Mouse (Mus musculus) embryonic facial prominence, embryonic 15.5 days (tissue): ENCODE data around the gene Mrpl43. TPM values are rescaled to one million over a fixed set of nuclear protein-coding genes. Genes with fewer than 3 reads are reported as not detected.

Experiments used
- ATAC-seq: fragments of 200-750 bp; cut with Nextera tagmentation; 2 replicates; pipeline ENCODE4 v1.8.0; 2017; ENCODE audit warnings: low read depth, moderate TSS enrichment; ENCODE audit not compliant: insufficient number of reproducible peaks, low FRiP score, low TSS enrichment
- H3K27ac ChIP-seq: fragments of 300-500 bp; sonication (generic); replicated peaks from 2 replicates; pipeline ENCODE4 v1.5.1; 2015; ENCODE audit warnings: mild to moderate bottlenecking, inconsistent platforms
- H3K27me3 ChIP-seq: fragments of 300-500 bp; sonication (generic); 2 replicates; pipeline ENCODE4 v1.6.1; 2015; ENCODE audit warnings: inconsistent platforms
- H3K36me3 ChIP-seq: fragments of 300-500 bp; sonication (generic); 2 replicates; pipeline ENCODE4 v1.6.1; 2015; ENCODE audit warnings: mild to moderate bottlenecking, inconsistent platforms
- H3K4me1 ChIP-seq: fragments of 300-500 bp; sonication (generic); 2 replicates; pipeline ENCODE4 v1.6.1; 2015; ENCODE audit warnings: inconsistent platforms
- H3K4me2 ChIP-seq: fragments of 300-500 bp; sonication (generic); replicated peaks from 2 replicates; pipeline ENCODE4 v1.6.1; 2015; ENCODE audit warnings: mild to moderate bottlenecking, inconsistent platforms
- H3K4me3 ChIP-seq: fragments of 300-500 bp; sonication (generic); replicated peaks from 2 replicates; pipeline ENCODE4 v1.5.1; 2015; ENCODE audit warnings: mild to moderate bottlenecking, inconsistent platforms
- H3K9ac ChIP-seq: fragments of 300-500 bp; sonication (generic); 2 replicates; pipeline ENCODE4 v1.6.1; 2015; ENCODE audit warnings: inconsistent platforms
- H3K9me3 ChIP-seq: fragments of 300-500 bp; sonication (generic); replicated peaks from 2 replicates; pipeline ENCODE4 v1.6.1; 2016; ENCODE audit warnings: inconsistent platforms
- WGBS: fragments of 180-500 bp; shearing (Covaris S2); methylation state at CpG from one replicate; pipeline ENCODE4 v1.1.7; 2015; 5-methylcytosine and 5-hydroxymethylcytosine counted together
- polyA plus RNA-seq: library from polyadenylated mRNA; unstranded; fragments of >200 nt; fragmentation: Nextera tagmentation; extraction: Ambion mirVana; gene quantifications from 2 replicates; pipeline ENCODE4 v1.2.1, GENCODE M21; 2015

Mrpl43 gene
- polyA plus RNA-seq, 1 experiment from 2014 or later: 73.1 TPM

- no peak overlapping the region for H3K4me3 ChIP-seq
- no peaks in the 10 kb centered on the region for H3K27me3 ChIP-seq
- H3K9ac ChIP-seq: no peak overlapping the region
- H3K27ac ChIP-seq: no peak overlapping the region
- no peak for ATAC-seq
- 0 out of 2 replicates have a peak, but pooled peaks cover 4% of the 10 kb centered on the region for H3K36me3 ChIP-seq
- no peaks in the 10 kb centered on the region for H3K9me3 ChIP-seq
- peaks cover 29% of the 10 kb centered on the region for H3K4me1 ChIP-seq
- 49% methylated on average over 6 of the region's 6 CpGs for WGBS
- H3K4me2 ChIP-seq: no peak overlapping the region
These were observed 18.4 kb downstream of the Mrpl43 start for GRCm38 (mm10) chr19:44987851-44988250.

- H3K27me3 ChIP-seq: no peaks in the 10 kb centered on the region
- H3K27ac ChIP-seq: no peak overlapping the region
- peaks cover 23% of the 10 kb centered on the region for H3K4me1 ChIP-seq
- no peak overlapping the region for H3K4me2 ChIP-seq
- ATAC-seq: no peak
- H3K9me3 ChIP-seq: no peaks in the 10 kb centered on the region
- H3K9ac ChIP-seq: no peak overlapping the region
- peaks cover 5% of the 10 kb centered on the region; the same call in 1 of the 2 replicates for H3K36me3 ChIP-seq
- WGBS: 63% methylated on average over 6 of the region's 6 CpGs
- H3K4me3 ChIP-seq: no peak overlapping the region
These were observed 19.2 kb downstream of the Mrpl43 start for GRCm38 (mm10) chr19:44987004-44987403.

GRCm38 (mm10) chr19:44985159-44985988, 20.9 kb downstream of the Mrpl43 start:
- H3K9ac ChIP-seq: no peak overlapping the region
- H3K4me3 ChIP-seq: no peak overlapping the region
- H3K4me2 ChIP-seq: no peak overlapping the region
- H3K27ac ChIP-seq: no peak overlapping the region
- peaks cover 18% of the 10 kb centered on the region for H3K36me3 ChIP-seq
- no peaks in the 10 kb centered on the region for H3K9me3 ChIP-seq
- H3K27me3 ChIP-seq: no peaks in the 10 kb centered on the region
- peaks cover 19% of the 10 kb centered on the region for H3K4me1 ChIP-seq
- no peak for ATAC-seq
- 45% methylated on average over 5 of the region's 5 CpGs for WGBS

GRCm38 (mm10) chr19:44984420-44984819, 21.8 kb downstream of the Mrpl43 start:
- no peak for ATAC-seq
- WGBS: 89% methylated on average over 4 of the region's 4 CpGs
- no peak overlapping the region for H3K4me3 ChIP-seq
- peaks cover 9% of the 10 kb centered on the region for H3K4me1 ChIP-seq
- H3K9me3 ChIP-seq: no peaks in the 10 kb centered on the region
- no peaks in the 10 kb centered on the region for H3K27me3 ChIP-seq
- no peak overlapping the region for H3K4me2 ChIP-seq
- no peak overlapping the region for H3K9ac ChIP-seq
- peaks cover 23% of the 10 kb centered on the region for H3K36me3 ChIP-seq
- H3K27ac ChIP-seq: no peak overlapping the region

- no peak for ATAC-seq
- Histone ChIP-seq H3K4me3 (no peak overlapping the region), H3K9me3 (no peaks in the 10 kb centered on the region), H3K36me3 (peaks cover 32% of the 10 kb centered on the region), H3K4me2 (no peak overlapping the region), H3K27me3 (no peaks in the 10 kb centered on the region), H3K9ac (no peak overlapping the region), H3K27ac (no peak overlapping the region), H3K4me1 (peaks cover 4% of the 10 kb centered on the region)
- WGBS: 85% methylated on average over 6 of the region's 6 CpGs
These were observed 22.9 kb downstream of the Mrpl43 start for GRCm38 (mm10) chr19:44983366-44983765.

GRCm38 (mm10) chr19:44982477-44983115, 23.6 kb downstream of the Mrpl43 start:
- no peak overlapping the region for H3K9ac ChIP-seq
- no peak for ATAC-seq
- H3K27me3 ChIP-seq: no peaks in the 10 kb centered on the region
- 80% methylated on average over 7 of the region's 7 CpGs for WGBS
- H3K4me3 ChIP-seq: no peak overlapping the region
- no peaks in the 10 kb centered on the region for H3K4me1 ChIP-seq
- H3K9me3 ChIP-seq: no peaks in the 10 kb centered on the region
- no peak overlapping the region for H3K27ac ChIP-seq
- no peak overlapping the region for H3K4me2 ChIP-seq
- peaks cover 40% of the 10 kb centered on the region for H3K36me3 ChIP-seq

- no peaks in the 10 kb centered on the region for H3K4me1 ChIP-seq
- H3K36me3 ChIP-seq: peaks cover 58% of the 10 kb centered on the region
- H3K4me3 ChIP-seq: no peak overlapping the region
- H3K4me2 ChIP-seq: no peak overlapping the region
- ATAC-seq: no peak
- H3K27ac ChIP-seq: no peak overlapping the region
- no peaks in the 10 kb centered on the region for H3K9me3 ChIP-seq
- H3K9ac ChIP-seq: no peak overlapping the region
- WGBS: 83% methylated on average over 2 of the region's 2 CpGs
- H3K27me3 ChIP-seq: no peaks in the 10 kb centered on the region
These were observed 25.5 kb downstream of the Mrpl43 start for GRCm38 (mm10) chr19:44980787-44981186.

- Histone ChIP-seq H3K9ac (no peak overlapping the region), H3K4me3 (no peak overlapping the region), H3K9me3 (no peaks in the 10 kb centered on the region), H3K27ac (no peak overlapping the region), H3K27me3 (no peaks in the 10 kb centered on the region), H3K4me2 (no peak overlapping the region), H3K4me1 (no peaks in the 10 kb centered on the region), H3K36me3 (peaks cover 90% of the 10 kb centered on the region)
- ATAC-seq: no peak
- WGBS: 88% methylated on average over 6 of the region's 6 CpGs
These were observed 29.1 kb downstream of the Mrpl43 start for GRCm38 (mm10) chr19:44977148-44977547.

- WGBS: 72% methylated on average over 6 of the region's 6 CpGs
- Histone ChIP-seq H3K9ac (no peak overlapping the region), H3K36me3 (peaks cover 90% of the 10 kb centered on the region), H3K9me3 (no peaks in the 10 kb centered on the region), H3K4me2 (no peak overlapping the region), H3K27me3 (no peaks in the 10 kb centered on the region), H3K4me3 (no peak overlapping the region), H3K27ac (no peak overlapping the region), H3K4me1 (no peaks in the 10 kb centered on the region)
- ATAC-seq: no peak
These were observed 29.6 kb downstream of the Mrpl43 start for GRCm38 (mm10) chr19:44976636-44977035.

- H3K4me3 ChIP-seq: no peak overlapping the region
- ATAC-seq: no peak
- no peak overlapping the region for H3K4me2 ChIP-seq
- 86% methylated on average over 3 of the region's 3 CpGs for WGBS
- no peak overlapping the region for H3K27ac ChIP-seq
- H3K27me3 ChIP-seq: no peaks in the 10 kb centered on the region
- no peaks in the 10 kb centered on the region for H3K9me3 ChIP-seq
- no peaks in the 10 kb centered on the region for H3K4me1 ChIP-seq
- peaks cover 88% of the 10 kb centered on the region for H3K36me3 ChIP-seq
- no peak overlapping the region for H3K9ac ChIP-seq
These were observed 37.9 kb downstream of the Mrpl43 start for GRCm38 (mm10) chr19:44968329-44968728.

GRCm38 (mm10) chr19:44965978-44966377, 40.3 kb downstream of the Mrpl43 start:
- ATAC-seq: no peak
- Histone ChIP-seq H3K4me2 (no peak overlapping the region), H3K4me3 (no peak overlapping the region), H3K9ac (no peak overlapping the region), H3K9me3 (no peaks in the 10 kb centered on the region), H3K4me1 (no peaks in the 10 kb centered on the region), H3K27ac (no peak overlapping the region), H3K27me3 (no peaks in the 10 kb centered on the region), H3K36me3 (peaks cover 79% of the 10 kb centered on the region)
- WGBS: 94% methylated on average over 1 of the region's 1 CpGs
